Mouse (Mus musculus): ENCODE measurements around the gene Kti12. TPM values are rescaled to one million over a fixed set of nuclear protein-coding genes. Genes with fewer than 3 reads are reported as not detected.

Gene Kti12
- polyA plus RNA-seq (2012): 72.4 and 73.7 TPM in 2 replicates

GRCm38 (mm10) chr4:108847715-108848504 lies at the start of gene Kti12:
Gene Kti12 (plus strand): TSS chr4:108847785.

GRCm38 (mm10) chr4:108832916-108833827 lies 14.4 kb upstream of the Kti12 start, which contains the start of gene Btf3l4:
Gene Btf3l4 (minus strand): TSS chr4:108833614.

GRCm38 (mm10) chr4:108834115-108834970 lies 13.2 kb upstream of the Kti12 start, which contains the start of gene Txndc12:
Gene Txndc12 (plus strand): TSS chr4:108834601.

GRCm38 (mm10) chr4:108848505-108848848 lies 892 bp downstream of the Kti12 start, which contains the start of gene A730015C16Rik:
Gene A730015C16Rik (minus strand): TSS chr4:108848619.

GRCm38 (mm10) chr4:108878963-108879822 lies 31.6 kb downstream of the Kti12 start, which contains the start of gene Rab3b:
Gene Rab3b (plus strand): TSS chr4:108879063.

Other genes with a start within 250 kb of the Kti12 start
- 91.3 and 120 TPM in 2 replicates for gene Cc2d1b, start 227.8 kb upstream of the Kti12 start, polyA plus RNA-seq (2012)
- not detected in 2 replicates for gene 3110021N24Rik, start 128.1 kb upstream of the Kti12 start, polyA plus RNA-seq (2012)
- 0.03 and 0.05 TPM in 2 replicates for gene Zfyve9, start 67.0 kb upstream of the Kti12 start, polyA plus RNA-seq (2012)
- 7.1 and 8.3 TPM in 2 replicates for gene Btf3l4, start 14.2 kb upstream of the Kti12 start, polyA plus RNA-seq (2012)
- gene Txndc12, start 13.2 kb upstream of the Kti12 start, polyA plus RNA-seq (2012): 12.2 and 17.6 TPM in 2 replicates
- 0.25 and 0.47 TPM in 2 replicates for gene A730015C16Rik, start 834 bp downstream of the Kti12 start, polyA plus RNA-seq (2012)
- gene Rab3b, start 31.3 kb downstream of the Kti12 start, polyA plus RNA-seq (2012): 0.06 TPM in 1 of 2 replicates, not detected in the other
- gene Nrd1, start 152.9 kb downstream of the Kti12 start, polyA plus RNA-seq (2012): 24.6 and 28.8 TPM in 2 replicates